Mouse (Mus musculus): ENCODE data around the gene Snx12. TPM values are rescaled to one million over a fixed set of nuclear protein-coding genes. Genes with fewer than 3 reads are reported as not detected.

Snx12 gene
- polyA plus RNA-seq, 2 experiments: 42.1 to 52.8 TPM

- no peak overlapping the region for H3K27ac ChIP-seq (replicated peaks; ENCODE audit: low read depth, low read length)
- no peak overlapping the region for H3K9ac ChIP-seq (ENCODE audit: low read depth, low read length, severe bottlenecking)
- 40% methylated on average over 7 of the region's 7 CpGs for WGBS
- ATAC-seq (ENCODE audit: low FRiP score, low read depth) (no peak; the same call in 1 of the 2 replicates), DNase-seq (ENCODE audit: low spot score) (no peak)
- no peaks in the 10 kb centered on the region for H3K9me3 ChIP-seq (ENCODE audit: control insufficient read depth, low read length)
- H3K4me1 ChIP-seq (ENCODE audit: control insufficient read depth, insufficient read depth, low read length): no peaks in the 10 kb centered on the region
- H3K4me3 ChIP-seq (replicated peaks; ENCODE audit: low read length): peak overlapping the region; percentile 48
- peak overlapping the region; percentile 37 for H3K4me2 ChIP-seq (replicated peaks; ENCODE audit: low read depth, low read length, severe bottlenecking)
- no peaks in the 10 kb centered on the region for H3K27me3 ChIP-seq (ENCODE audit: control insufficient read depth, insufficient read depth, low read length)
- TF ChIP-seq POLR2A (IDR thresholded peaks at IDR 0.05; ENCODE audit: borderline replicate concordance, extremely low read depth, insufficient read depth, insufficient read length): no peak
- H3K36me3 ChIP-seq (ENCODE audit: control insufficient read depth, insufficient read depth, low read length): 0 out of 2 replicates have a peak, but pooled peaks cover 4% of the 10 kb centered on the region
Observed at GRCm38 (mm10) chrX:101222796-101223162, 416 bp upstream of the Snx12 start.

- no peak overlapping the region for H3K9ac ChIP-seq (ENCODE audit: low read depth, low read length, severe bottlenecking)
- no peaks in the 10 kb centered on the region for H3K4me1 ChIP-seq (ENCODE audit: control insufficient read depth, insufficient read depth, low read length)
Observed at GRCm38 (mm10) chrX:101189285-101189684, 33.1 kb downstream of the Snx12 start.

DNA sequence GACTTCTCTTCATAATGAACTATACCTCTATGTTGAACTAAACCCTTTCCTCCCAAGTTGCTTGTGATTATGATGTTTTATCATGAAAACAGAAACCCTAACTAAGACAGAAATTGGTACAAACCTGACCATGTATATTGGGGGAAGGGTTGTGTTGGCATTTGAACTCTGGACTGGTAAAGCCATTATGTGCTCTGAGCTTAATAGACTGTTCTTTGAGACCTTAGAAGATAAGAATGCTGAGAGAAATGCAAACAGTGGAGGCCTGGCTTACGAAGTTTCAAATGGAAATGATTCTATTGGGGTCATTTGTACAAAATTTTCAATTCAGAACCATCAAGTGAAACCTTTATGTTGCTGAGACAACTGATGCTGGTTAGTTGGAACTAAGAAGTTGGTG, 34.7 kb downstream of the Snx12 start:
- H3K4me3 ChIP-seq (replicated peaks; ENCODE audit: low read length): no peak overlapping the region
- H3K9me3 ChIP-seq (ENCODE audit: control insufficient read depth, low read length): no peaks in the 10 kb centered on the region
- no peaks in the 10 kb centered on the region for H3K36me3 ChIP-seq (ENCODE audit: control insufficient read depth, insufficient read depth, low read length)
- no peak for DNase-seq (ENCODE audit: low spot score)
- no peak overlapping the region for H3K27ac ChIP-seq (replicated peaks; ENCODE audit: low read depth, low read length)
- no peak overlapping the region for H3K4me2 ChIP-seq (replicated peaks; ENCODE audit: low read depth, low read length, severe bottlenecking)
- no peaks in the 10 kb centered on the region for H3K4me1 ChIP-seq (ENCODE audit: control insufficient read depth, insufficient read depth, low read length)
- ATAC-seq (ENCODE audit: low FRiP score, low read depth): no peak
- WGBS: 76% methylated on average over 1 of the region's 1 CpGs
- H3K27me3 ChIP-seq (ENCODE audit: control insufficient read depth, insufficient read depth, low read length): no peaks in the 10 kb centered on the region
- no peak for TF ChIP-seq POLR2A (IDR thresholded peaks at IDR 0.05; ENCODE audit: borderline replicate concordance, extremely low read depth, insufficient read depth, insufficient read length)
- H3K9ac ChIP-seq (ENCODE audit: low read depth, low read length, severe bottlenecking): no peak overlapping the region

More at GRCm38 (mm10) chrX:101189285-101189684, 33.1 kb downstream of the Snx12 start:
- no peaks in the 10 kb centered on the region for H3K9me3 ChIP-seq (ENCODE audit: control insufficient read depth, low read length)
- H3K4me2 ChIP-seq (replicated peaks; ENCODE audit: low read depth, low read length, severe bottlenecking): no peak overlapping the region
- DNase-seq (ENCODE audit: low spot score): no peak
- no peak overlapping the region for H3K4me3 ChIP-seq (replicated peaks; ENCODE audit: low read length)
- H3K27me3 ChIP-seq (ENCODE audit: control insufficient read depth, insufficient read depth, low read length): no peaks in the 10 kb centered on the region
- H3K27ac ChIP-seq (replicated peaks; ENCODE audit: low read depth, low read length): no peak overlapping the region
- no peak for ATAC-seq (ENCODE audit: low FRiP score, low read depth)
- 78% methylated on average over 3 of the region's 3 CpGs for WGBS
- H3K36me3 ChIP-seq (ENCODE audit: control insufficient read depth, insufficient read depth, low read length): no peaks in the 10 kb centered on the region
- TF ChIP-seq POLR2A (IDR thresholded peaks at IDR 0.05; ENCODE audit: borderline replicate concordance, extremely low read depth, insufficient read depth, insufficient read length): no peak

GRCm38 (mm10) chrX:101173388-101173787, 49.0 kb downstream of the Snx12 start:
- Histone ChIP-seq H3K27me3 (ENCODE audit: control insufficient read depth, insufficient read depth, low read length) (no peaks in the 10 kb centered on the region), H3K4me1 (ENCODE audit: control insufficient read depth, insufficient read depth, low read length) (no peaks in the 10 kb centered on the region), H3K4me2 (replicated peaks; ENCODE audit: low read depth, low read length, severe bottlenecking) (no peak overlapping the region), H3K4me3 (replicated peaks; ENCODE audit: low read length) (no peak overlapping the region), H3K36me3 (ENCODE audit: control insufficient read depth, insufficient read depth, low read length) (no peaks in the 10 kb centered on the region), H3K9ac (ENCODE audit: low read depth, low read length, severe bottlenecking) (no peak overlapping the region), H3K27ac (replicated peaks; ENCODE audit: low read depth, low read length) (no peak overlapping the region), H3K9me3 (ENCODE audit: control insufficient read depth, low read length) (no peaks in the 10 kb centered on the region)
- WGBS: 95% methylated on average over 1 of the region's 1 CpGs
- ATAC-seq (ENCODE audit: low FRiP score, low read depth): no peak
- no peak for DNase-seq (ENCODE audit: low spot score)
- TF ChIP-seq POLR2A (IDR thresholded peaks at IDR 0.05; ENCODE audit: borderline replicate concordance, extremely low read depth, insufficient read depth, insufficient read length): no peak

DNA sequence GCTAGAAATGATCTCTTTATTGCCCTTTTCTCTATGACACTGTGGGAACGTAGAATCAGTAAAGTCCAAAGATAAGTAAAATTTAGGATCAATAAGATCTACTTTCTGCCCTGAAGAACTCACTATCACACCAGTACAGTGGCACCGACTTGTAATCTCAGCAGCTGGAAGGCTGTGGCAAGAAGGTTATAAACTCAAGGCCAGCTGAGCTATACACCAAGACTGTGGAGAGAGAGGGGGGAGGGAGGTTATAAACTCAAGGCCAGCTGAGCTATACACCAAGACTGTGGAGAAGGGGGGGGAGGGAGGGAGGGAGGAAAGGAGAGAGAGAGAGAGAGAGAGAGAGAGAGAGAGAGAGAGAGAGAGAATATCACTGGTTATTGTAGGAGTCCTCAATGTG, 53.9 kb downstream of the Snx12 start:
- no peak overlapping the region for H3K4me3 ChIP-seq (replicated peaks; ENCODE audit: low read length)
- 58% methylated on average over 2 of the region's 2 CpGs for WGBS
- H3K27me3 ChIP-seq (ENCODE audit: control insufficient read depth, insufficient read depth, low read length): no peaks in the 10 kb centered on the region

GRCm38 (mm10) chrX:101163739-101164138, 58.6 kb downstream of the Snx12 start:
- Histone ChIP-seq H3K9ac (ENCODE audit: low read depth, low read length, severe bottlenecking) (no peak overlapping the region), H3K36me3 (ENCODE audit: control insufficient read depth, insufficient read depth, low read length) (no peaks in the 10 kb centered on the region), H3K4me1 (ENCODE audit: control insufficient read depth, insufficient read depth, low read length) (no peaks in the 10 kb centered on the region), H3K27ac (replicated peaks; ENCODE audit: low read depth, low read length) (no peak overlapping the region), H3K9me3 (ENCODE audit: control insufficient read depth, low read length) (no peaks in the 10 kb centered on the region), H3K4me2 (replicated peaks; ENCODE audit: low read depth, low read length, severe bottlenecking) (no peak overlapping the region), H3K4me3 (replicated peaks; ENCODE audit: low read length) (no peak overlapping the region), H3K27me3 (ENCODE audit: control insufficient read depth, insufficient read depth, low read length) (no peaks in the 10 kb centered on the region)
- 69% methylated on average over 2 of the region's 2 CpGs for WGBS
- no peak for TF ChIP-seq POLR2A (IDR thresholded peaks at IDR 0.05; ENCODE audit: borderline replicate concordance, extremely low read depth, insufficient read depth, insufficient read length)
- no peak for DNase-seq (ENCODE audit: low spot score)
- ATAC-seq (ENCODE audit: low FRiP score, low read depth): no peak

More for the DNA sequence above, 53.9 kb downstream of the Snx12 start:
- H3K9ac ChIP-seq (ENCODE audit: low read depth, low read length, severe bottlenecking): no peak overlapping the region
- H3K4me1 ChIP-seq (ENCODE audit: control insufficient read depth, insufficient read depth, low read length): no peaks in the 10 kb centered on the region
- TF ChIP-seq POLR2A (IDR thresholded peaks at IDR 0.05; ENCODE audit: borderline replicate concordance, extremely low read depth, insufficient read depth, insufficient read length): no peak
- ATAC-seq (ENCODE audit: low FRiP score, low read depth) (no peak), DNase-seq (ENCODE audit: low spot score) (no peak)
- no peak overlapping the region for H3K27ac ChIP-seq (replicated peaks; ENCODE audit: low read depth, low read length)
- H3K9me3 ChIP-seq (ENCODE audit: control insufficient read depth, low read length): no peaks in the 10 kb centered on the region
- no peak overlapping the region for H3K4me2 ChIP-seq (replicated peaks; ENCODE audit: low read depth, low read length, severe bottlenecking)
- H3K36me3 ChIP-seq (ENCODE audit: control insufficient read depth, insufficient read depth, low read length): no peaks in the 10 kb centered on the region
